Mouse (Mus musculus) large intestine, adult 2 months (tissue): Measurements from ENCODE around the gene Rem2. TPM values are rescaled to one million over a fixed set of nuclear protein-coding genes. Genes with fewer than 3 reads are reported as not detected.

Experiments used
- polyA plus RNA-seq: library from polyadenylated mRNA; depleted of rRNA; stranded (reverse); fragments of >200 nt; gene quantifications from 2 replicates; pipeline ENCODE4 v1.2.3, GENCODE M21; 2012; rRNA removed

Rem2 gene
- polyA plus RNA-seq, 1 experiment: 0.07 TPM

Other genes starting within 250 kb of the Rem2 start
- 752 and 904 TPM in 2 replicates for gene Dad1, start 222.0 kb upstream of the Rem2 start, polyA plus RNA-seq
- gene Abhd4, start 221.9 kb upstream of the Rem2 start, polyA plus RNA-seq: 36.9 and 54.5 TPM in 2 replicates
- not detected in 2 replicates for gene Olfr49, start 191.2 kb upstream of the Rem2 start, polyA plus RNA-seq
- 92.6 and 121 TPM in 2 replicates for gene Oxa1l, start 115.3 kb upstream of the Rem2 start, polyA plus RNA-seq
- gene Slc7a7, start 58.3 kb upstream of the Rem2 start, polyA plus RNA-seq: 211 and 290 TPM in 2 replicates
- 315 and 345 TPM in 2 replicates for gene Mrpl52, start 49.2 kb upstream of the Rem2 start, polyA plus RNA-seq
- 37.7 and 47.3 TPM in 2 replicates for gene Mmp14, start 44.5 kb upstream of the Rem2 start, polyA plus RNA-seq
- 192 and 196 TPM in 2 replicates for gene Lrp10, start 12.0 kb upstream of the Rem2 start, polyA plus RNA-seq
- gene Prmt5, start 41.4 kb downstream of the Rem2 start, polyA plus RNA-seq: 26.1 and 31.1 TPM in 2 replicates
- gene Haus4, start 78.5 kb downstream of the Rem2 start, polyA plus RNA-seq: 17.0 and 18.3 TPM in 2 replicates
- 3.4 and 3.5 TPM in 2 replicates for gene Ajuba, start 101.5 kb downstream of the Rem2 start, polyA plus RNA-seq
- 5.5 and 6.9 TPM in 2 replicates for gene 4931414P19Rik, start 129.9 kb downstream of the Rem2 start, polyA plus RNA-seq
- 182 and 183 TPM in 2 replicates for gene Psmb5, start 141.9 kb downstream of the Rem2 start, polyA plus RNA-seq
- gene Psmb11, start 145.3 kb downstream of the Rem2 start, polyA plus RNA-seq: not detected in 2 replicates
- not detected in 2 replicates for gene Gm17606, start 164.9 kb downstream of the Rem2 start, polyA plus RNA-seq
- gene Cdh24, start 165.3 kb downstream of the Rem2 start, polyA plus RNA-seq: 3.2 and 4.4 TPM in 2 replicates
- gene 1700123O20Rik, start 210.1 kb downstream of the Rem2 start, polyA plus RNA-seq: 59.2 and 60.6 TPM in 2 replicates
- 62.6 and 82.5 TPM in 2 replicates for gene Acin1, start 210.8 kb downstream of the Rem2 start, polyA plus RNA-seq
- 0.05 TPM in 1 of 2 replicates, not detected in the other for gene Gm29776, start 222.7 kb downstream of the Rem2 start, polyA plus RNA-seq
- gene Cebpe, start 236.1 kb downstream of the Rem2 start, polyA plus RNA-seq: 0.35 and 1.3 TPM in 2 replicates